Mouse (Mus musculus) WW6 (cell line): ENCODE data around the gene Gsc.

Experiments used
- DNase-seq: peaks from one replicate; pipeline ENCODE4 v3.0.0-alpha.2; 2013; ENCODE audit warnings: low read depth, low spot score

Gene Gsc

GRCm38 (mm10) chr12:104472601-104473424 is at the start of gene Gsc:
TSS of gene Gsc (minus strand) at chr12:104473330.
- DNase-seq, result no peak

GRCm38 (mm10) chr12:104519721-104520120 is 46.6 kb upstream of the Gsc start:
- no peak for DNase-seq

- DNase-seq, result no peak
Measured at GRCm38 (mm10) chr12:104507911-104508310, 34.8 kb upstream of the Gsc start.

- no peak for DNase-seq
Measured at GRCm38 (mm10) chr12:104492009-104492408, 18.9 kb upstream of the Gsc start.

GRCm38 (mm10) chr12:104486205-104486604 is 13.1 kb upstream of the Gsc start:
- no peak for DNase-seq

GRCm38 (mm10) chr12:104485161-104485560 is 12.0 kb upstream of the Gsc start:
- no peak for DNase-seq

- no peak for DNase-seq
Measured at GRCm38 (mm10) chr12:104481007-104481406, 7.9 kb upstream of the Gsc start.

- no peak for DNase-seq
Measured at GRCm38 (mm10) chr12:104478193-104478592, 5.1 kb upstream of the Gsc start.

- DNase-seq, result no peak
Measured at GRCm38 (mm10) chr12:104477501-104477900, 4.4 kb upstream of the Gsc start.

- no peak for DNase-seq
Measured at GRCm38 (mm10) chr12:104477066-104477465, 3.9 kb upstream of the Gsc start.

GRCm38 (mm10) chr12:104475946-104476345 is 2.8 kb upstream of the Gsc start:
- no peak for DNase-seq

GRCm38 (mm10) chr12:104474881-104475740 is 2.0 kb upstream of the Gsc start:
- no peak for DNase-seq

- DNase-seq, result no peak
Measured at GRCm38 (mm10) chr12:104474191-104474871, 1.2 kb upstream of the Gsc start.

- no peak for DNase-seq
Measured at GRCm38 (mm10) chr12:104473492-104473891, 362 bp upstream of the Gsc start.

GRCm38 (mm10) chr12:104472218-104472525 is 958 bp downstream of the Gsc start:
- no peak for DNase-seq

GRCm38 (mm10) chr12:104471351-104472217 is 1.5 kb downstream of the Gsc start:
- DNase-seq, result no peak

GRCm38 (mm10) chr12:104470646-104471045 is 2.5 kb downstream of the Gsc start:
- DNase-seq, result no peak

GRCm38 (mm10) chr12:104468783-104469182 is 4.3 kb downstream of the Gsc start:
- DNase-seq, result no peak

GRCm38 (mm10) chr12:104467372-104467771 is 5.8 kb downstream of the Gsc start:
- DNase-seq, result no peak

GRCm38 (mm10) chr12:104466930-104467329 is 6.2 kb downstream of the Gsc start:
- DNase-seq, result no peak

GRCm38 (mm10) chr12:104461372-104461771 is 11.8 kb downstream of the Gsc start:
- DNase-seq, result no peak
